Mouse (Mus musculus): Measurements from ENCODE around the gene Tm4sf20. TPM values are rescaled to one million over a fixed set of nuclear protein-coding genes. Genes with fewer than 3 reads are reported as not detected.

Tm4sf20 gene
- polyA plus RNA-seq, 1 experiment from 2014 or later, result 0.36 TPM

- H3K9ac ChIP-seq, result no peak overlapping the region
- no peak for ATAC-seq
- no peak overlapping the region for H3K27ac ChIP-seq
- WGBS, result 90% methylated on average over 18 of the region's 18 CpGs
- no peak overlapping the region for H3K4me2 ChIP-seq
- H3K9me3 ChIP-seq (replicated peaks), result no peaks in the 10 kb centered on the region
- no peaks in the 10 kb centered on the region for H3K27me3 ChIP-seq
- no peak overlapping the region for H3K4me3 ChIP-seq
- H3K36me3 ChIP-seq (ENCODE audit: poor library complexity, severe bottlenecking), result no peaks in the 10 kb centered on the region
- H3K4me1 ChIP-seq, result no peaks in the 10 kb centered on the region
Observed at GRCm38 (mm10) chr1:82795702-82796443, 27.6 kb upstream of the Tm4sf20 start.

GRCm38 (mm10) chr1:82795211-82795610 lies 26.9 kb upstream of the Tm4sf20 start:
- 96% methylated on average over 2 of the region's 2 CpGs for WGBS
- Histone ChIP-seq H3K4me2 (no peak overlapping the region), H3K36me3 (ENCODE audit: poor library complexity, severe bottlenecking) (no peaks in the 10 kb centered on the region), H3K27me3 (no peaks in the 10 kb centered on the region), H3K4me1 (no peaks in the 10 kb centered on the region), H3K4me3 (no peak overlapping the region), H3K27ac (no peak overlapping the region), H3K9ac (no peak overlapping the region), H3K9me3 (replicated peaks) (no peaks in the 10 kb centered on the region)
- ATAC-seq, result no peak

GRCm38 (mm10) chr1:82793986-82794385 lies 25.7 kb upstream of the Tm4sf20 start:
- 52% methylated on average over 4 of the region's 4 CpGs for WGBS
- H3K9ac ChIP-seq, result no peak overlapping the region
- H3K4me3 ChIP-seq, result no peak overlapping the region
- H3K9me3 ChIP-seq (replicated peaks), result no peaks in the 10 kb centered on the region
- H3K4me1 ChIP-seq, result no peaks in the 10 kb centered on the region
- no peaks in the 10 kb centered on the region for H3K27me3 ChIP-seq
- ATAC-seq, result no peak
- no peak overlapping the region for H3K27ac ChIP-seq
- H3K4me2 ChIP-seq, result no peak overlapping the region
- no peaks in the 10 kb centered on the region for H3K36me3 ChIP-seq (ENCODE audit: poor library complexity, severe bottlenecking)

- Histone ChIP-seq H3K9ac (no peak overlapping the region), H3K27me3 (no peaks in the 10 kb centered on the region), H3K4me2 (no peak overlapping the region), H3K4me1 (no peaks in the 10 kb centered on the region), H3K27ac (no peak overlapping the region), H3K4me3 (no peak overlapping the region), H3K36me3 (ENCODE audit: poor library complexity, severe bottlenecking) (no peaks in the 10 kb centered on the region), H3K9me3 (replicated peaks) (no peaks in the 10 kb centered on the region)
- WGBS, result 89% methylated on average over 3 of the region's 3 CpGs
- ATAC-seq, result no peak
Observed at GRCm38 (mm10) chr1:82793110-82793509, 24.8 kb upstream of the Tm4sf20 start.

GRCm38 (mm10) chr1:82792238-82792637 lies 24.0 kb upstream of the Tm4sf20 start:
- ATAC-seq, result no peak
- no peaks in the 10 kb centered on the region for H3K36me3 ChIP-seq (ENCODE audit: poor library complexity, severe bottlenecking)
- H3K4me1 ChIP-seq, result 0 out of 2 replicates have a peak, but pooled peaks cover 3% of the 10 kb centered on the region
- H3K4me3 ChIP-seq, result no peak overlapping the region
- no peak overlapping the region for H3K4me2 ChIP-seq
- H3K9me3 ChIP-seq (replicated peaks), result no peaks in the 10 kb centered on the region
- 91% methylated on average over 6 of the region's 6 CpGs for WGBS
- H3K27me3 ChIP-seq, result no peaks in the 10 kb centered on the region
- no peak overlapping the region for H3K9ac ChIP-seq
- H3K27ac ChIP-seq, result no peak overlapping the region

- Histone ChIP-seq H3K36me3 (ENCODE audit: poor library complexity, severe bottlenecking) (no peaks in the 10 kb centered on the region), H3K27ac (0 out of 2 replicates have a peak overlapping the region, but pooled peaks have one; percentile 17), H3K4me3 (no peak overlapping the region), H3K4me2 (no peak overlapping the region), H3K9ac (no peak overlapping the region), H3K9me3 (replicated peaks) (no peaks in the 10 kb centered on the region), H3K27me3 (0 out of 2 replicates have a peak, but pooled peaks cover 1% of the 10 kb centered on the region), H3K4me1 (0 out of 2 replicates have a peak, but pooled peaks cover 3% of the 10 kb centered on the region)
- ATAC-seq, result peak; percentile 50; the same call in 1 of the 2 replicates
- 82% methylated on average over 11 of the region's 11 CpGs for WGBS
Observed at GRCm38 (mm10) chr1:82791105-82791504, 22.8 kb upstream of the Tm4sf20 start.

GRCm38 (mm10) chr1:82788070-82788469 lies 19.8 kb upstream of the Tm4sf20 start:
- 0 out of 2 replicates have a peak, but pooled peaks cover 3% of the 10 kb centered on the region for H3K27me3 ChIP-seq
- H3K4me1 ChIP-seq, result 0 out of 2 replicates have a peak, but pooled peaks cover 3% of the 10 kb centered on the region
- H3K9me3 ChIP-seq (replicated peaks), result no peaks in the 10 kb centered on the region
- no peaks in the 10 kb centered on the region for H3K36me3 ChIP-seq (ENCODE audit: poor library complexity, severe bottlenecking)
- no peak overlapping the region for H3K9ac ChIP-seq
- peak overlapping the region; percentile 76; the same call in 1 of the 2 replicates for H3K27ac ChIP-seq
- no peak overlapping the region for H3K4me3 ChIP-seq
- no peak overlapping the region for H3K4me2 ChIP-seq
- WGBS, result 75% methylated on average over 7 of the region's 7 CpGs
- peak; percentile 66 for ATAC-seq

GRCm38 (mm10) chr1:82787414-82787813 lies 19.2 kb upstream of the Tm4sf20 start:
- Histone ChIP-seq H3K27me3 (0 out of 2 replicates have a peak, but pooled peaks cover 3% of the 10 kb centered on the region), H3K4me3 (no peak overlapping the region), H3K4me2 (no peak overlapping the region), H3K36me3 (ENCODE audit: poor library complexity, severe bottlenecking) (no peaks in the 10 kb centered on the region), H3K9me3 (replicated peaks) (no peaks in the 10 kb centered on the region), H3K9ac (no peak overlapping the region), H3K27ac (no peak overlapping the region), H3K4me1 (0 out of 2 replicates have a peak, but pooled peaks cover 3% of the 10 kb centered on the region)
- WGBS, result 2% methylated on average over 2 of the region's 2 CpGs
- ATAC-seq, result peak; percentile 85

GRCm38 (mm10) chr1:82785546-82785945 lies 17.3 kb upstream of the Tm4sf20 start:
- 0 out of 2 replicates have a peak, but pooled peaks cover 3% of the 10 kb centered on the region for H3K27me3 ChIP-seq
- no peak overlapping the region for H3K4me3 ChIP-seq
- ATAC-seq, result no peak
- no peaks in the 10 kb centered on the region for H3K36me3 ChIP-seq (ENCODE audit: poor library complexity, severe bottlenecking)
- 79% methylated on average over 6 of the region's 6 CpGs for WGBS
- H3K4me1 ChIP-seq, result 0 out of 2 replicates have a peak, but pooled peaks cover 3% of the 10 kb centered on the region
- no peak overlapping the region; the same call in 1 of the 2 replicates for H3K9ac ChIP-seq
- no peaks in the 10 kb centered on the region for H3K9me3 ChIP-seq (replicated peaks)
- no peak overlapping the region for H3K27ac ChIP-seq
- H3K4me2 ChIP-seq, result no peak overlapping the region

GRCm38 (mm10) chr1:82783559-82783958 lies 15.3 kb upstream of the Tm4sf20 start:
- H3K9me3 ChIP-seq (replicated peaks), result no peaks in the 10 kb centered on the region
- no peak overlapping the region for H3K4me3 ChIP-seq
- ATAC-seq, result no peak
- 0 out of 2 replicates have a peak, but pooled peaks cover 3% of the 10 kb centered on the region for H3K4me1 ChIP-seq
- H3K36me3 ChIP-seq (ENCODE audit: poor library complexity, severe bottlenecking), result no peaks in the 10 kb centered on the region
- 63% methylated on average over 3 of the region's 3 CpGs for WGBS
- H3K4me2 ChIP-seq, result no peak overlapping the region
- H3K9ac ChIP-seq, result no peak overlapping the region
- H3K27ac ChIP-seq, result no peak overlapping the region
- 0 out of 2 replicates have a peak, but pooled peaks cover 3% of the 10 kb centered on the region for H3K27me3 ChIP-seq

GRCm38 (mm10) chr1:82779388-82779966 lies 11.2 kb upstream of the Tm4sf20 start:
- Histone ChIP-seq H3K27ac (no peak overlapping the region), H3K36me3 (ENCODE audit: poor library complexity, severe bottlenecking) (no peaks in the 10 kb centered on the region), H3K4me1 (no peaks in the 10 kb centered on the region), H3K27me3 (no peaks in the 10 kb centered on the region), H3K9ac (no peak overlapping the region), H3K4me3 (no peak overlapping the region), H3K9me3 (replicated peaks) (no peaks in the 10 kb centered on the region), H3K4me2 (no peak overlapping the region)
- 93% methylated on average over 6 of the region's 6 CpGs for WGBS
- ATAC-seq, result no peak

- 89% methylated on average over 4 of the region's 4 CpGs for WGBS
- Histone ChIP-seq H3K4me1 (no peaks in the 10 kb centered on the region), H3K4me3 (no peak overlapping the region), H3K4me2 (no peak overlapping the region), H3K9me3 (replicated peaks) (no peaks in the 10 kb centered on the region), H3K27me3 (no peaks in the 10 kb centered on the region), H3K9ac (no peak overlapping the region), H3K36me3 (ENCODE audit: poor library complexity, severe bottlenecking) (no peaks in the 10 kb centered on the region), H3K27ac (no peak overlapping the region)
- ATAC-seq, result no peak
Observed at GRCm38 (mm10) chr1:82775293-82775692, 7.0 kb upstream of the Tm4sf20 start.
